Mouse (Mus musculus): ENCODE results near the gene Rbks.

DNA sequence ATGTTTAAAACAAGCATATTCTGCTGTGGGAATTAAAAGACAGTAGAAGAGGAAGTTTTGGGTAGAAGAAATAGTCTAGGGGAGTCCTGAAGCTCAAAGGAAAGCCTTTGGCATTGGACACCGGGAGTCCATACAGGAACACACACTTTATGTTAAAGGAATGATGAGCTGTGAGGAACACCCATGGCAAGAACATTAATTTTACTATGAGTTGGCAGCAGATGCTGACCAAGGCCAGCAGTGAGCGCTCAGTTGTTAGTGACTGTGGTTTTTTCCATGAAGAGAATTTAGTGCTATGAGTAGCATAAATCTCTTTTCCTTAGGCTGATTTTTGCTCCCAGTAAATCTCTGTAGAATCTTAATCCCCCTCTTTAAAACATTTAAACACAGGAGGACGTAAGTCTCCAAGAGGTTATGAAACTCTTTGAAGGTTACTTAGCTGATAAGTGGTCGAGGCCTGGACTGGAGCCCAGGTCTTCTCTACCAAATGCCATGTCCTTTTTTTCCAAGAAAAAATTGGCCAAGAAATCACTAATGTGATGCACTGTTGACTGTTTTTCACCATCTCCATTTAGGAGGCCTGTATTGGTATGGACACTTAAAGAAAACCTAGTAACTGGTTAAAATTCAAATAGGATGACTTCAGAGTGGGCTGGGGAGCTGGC, 18.2 kb upstream of the Rbks start:
- TF ChIP-seq POLR2A (IDR thresholded peaks at IDR 0.05; ENCODE audit: control insufficient read depth, extremely low read depth, insufficient read depth, low read length, poor library complexity): no peak
- no peak for TF ChIP-seq CTCF (IDR thresholded peaks at IDR 0.05; ENCODE audit: borderline replicate concordance, control insufficient read depth, extremely low read depth, insufficient read depth, low read length, poor library complexity)

Measured in thymus, adult 2 months (tissue).